8 mouse cellular contexts compared by ENCODE assay signal in genomic region chr12:17661483-17661920, GRCm38 (mm10). TPM values are rescaled to one million over a fixed set of nuclear protein-coding genes. Genes with fewer than 3 reads are reported as not detected.
DNase-seq lines count a peak whose midpoint lies in the region; ATAC-seq lines count a peak whose summit lies in the region.
"Had no signal": no experiment of that assay in that cellular context is flagged by ENCODE, and none has a peak within 500 bp of the region (broad histone marks: within the 10 kb centered on the region; RNA-seq: fewer than 3 reads in every experiment).

No protein-coding gene starts in this region.

- WGBS in forebrain, embryonic 16.5 days: 6% methylated on average over 4 of the region's 4 CpGs
- 3% methylated on average over 4 of the region's 4 CpGs for WGBS in midbrain, embryonic 12.5 days

- H3K36me3 ChIP-seq in forebrain, embryonic 16.5 days (ENCODE audit: control insufficient read depth, insufficient read depth): no peaks in the 10 kb centered on the region
- H3K36me3 ChIP-seq in midbrain, embryonic 12.5 days: no peaks in the 10 kb centered on the region

- H3K4me2 ChIP-seq in forebrain, embryonic 16.5 days (ENCODE audit: low read length): no peak overlapping the region
- H3K4me2 ChIP-seq in midbrain, embryonic 12.5 days (replicated peaks): no peak overlapping the region

- H3K4me1 ChIP-seq in forebrain, embryonic 16.5 days (replicated peaks; ENCODE audit: control insufficient read depth, insufficient read depth, low read length): peaks cover 3% of the 10 kb centered on the region
- H3K4me1 ChIP-seq in midbrain, embryonic 12.5 days: 0 out of 2 replicates have a peak, but pooled peaks cover 2% of the 10 kb centered on the region

- H3K9me3 ChIP-seq in forebrain, embryonic 16.5 days (ENCODE audit: control insufficient read depth, low read length): no peaks in the 10 kb centered on the region
- H3K9me3 ChIP-seq in midbrain, embryonic 12.5 days: no peaks in the 10 kb centered on the region

- no peaks in the 10 kb centered on the region for H3K27me3 ChIP-seq in forebrain, embryonic 16.5 days (replicated peaks; ENCODE audit: control insufficient read depth, insufficient read depth, low read length)
- H3K27me3 ChIP-seq in midbrain, embryonic 12.5 days: no peaks in the 10 kb centered on the region

- no peak overlapping the region for H3K27ac ChIP-seq in forebrain, embryonic 16.5 days (ENCODE audit: low read length)
- no peak overlapping the region for H3K27ac ChIP-seq in midbrain, embryonic 12.5 days (replicated peaks)

- H3K4me3 ChIP-seq in forebrain, embryonic 16.5 days (replicated peaks; ENCODE audit: low read length): no peak overlapping the region
- H3K4me3 ChIP-seq in midbrain, embryonic 12.5 days: no peak overlapping the region
- H3K4me3 ChIP-seq: myocyte had no signal

- H3K9ac ChIP-seq in forebrain, embryonic 16.5 days (replicated peaks; ENCODE audit: low read depth, low read length): no peak overlapping the region
- no peak overlapping the region for H3K9ac ChIP-seq in midbrain, embryonic 12.5 days (replicated peaks)

- peak; percentile 38; the same call in 1 of the 2 replicates for ATAC-seq in forebrain, embryonic 16.5 days
- ATAC-seq in midbrain, embryonic 12.5 days (ENCODE audit: low FRiP score, low read depth): 0 out of 2 replicates have a peak, but pooled peaks have one; percentile 49
- no peak for ATAC-seq in erythroid progenitor cell, adult 5-6 weeks (replicated peaks; ENCODE audit: low FRiP score, poor library complexity, severe bottlenecking)

- peak; percentile 89 for DNase-seq in ES-CJ7 (ENCODE audit: low read depth, low spot score)
- peak; percentile 70 for DNase-seq in cerebellum, adult 11-12 months
- DNase-seq in kidney, adult 8-10 months: peak; percentile 14 to 40
- DNase-seq in T-cell, adult 2 months (ENCODE audit: low spot score): no peak

RNA-seq across cellular contexts. Expression of gene Hpcal1, which starts 29.2 kb away (rescaled TPM):
- polyA plus RNA-seq in forebrain, embryonic 16.5 days (2015; fragmentation: Nextera tagmentation; extraction: Ambion mirVana): 34.6 and 47.1 TPM in 2 replicates
- polyA plus RNA-seq in midbrain, embryonic 12.5 days (2016; fragmentation: Nextera tagmentation; extraction: Ambion mirVana): 33.9 and 35.6 TPM in 2 replicates
- total RNA-seq in erythroid progenitor cell, adult 5-6 weeks (2015; ENCODE audit: low replicate concordance): 18.7 and 27.2 TPM in 2 replicates
- total RNA-seq in erythroid progenitor cell, adult 5-6 weeks (2017; ENCODE audit: low replicate concordance): 3.6 and 5.9 TPM in 2 replicates
